Mouse (Mus musculus) hindbrain, postnatal 0 days (tissue): Measurements from ENCODE around the gene Pik3r1. TPM values are rescaled to one million over a fixed set of nuclear protein-coding genes. Genes with fewer than 3 reads are reported as not detected.

Experiments used
- ATAC-seq: fragments of 200-750 bp; cut with Nextera tagmentation; 2 replicates; pipeline ENCODE4 v1.8.0; 2017; ENCODE audit warnings: mild to moderate bottlenecking, moderate TSS enrichment, moderate library complexity
- DNase-seq: peaks from one replicate; pipeline ENCODE4 v3.0.0-alpha.2; 2015; ENCODE audit warnings: low spot score
- H3K27ac ChIP-seq: fragments of 300-500 bp; sonication (generic); 2 replicates; pipeline ENCODE4 v1.5.1; 2014; ENCODE audit warnings: mild to moderate bottlenecking
- H3K27me3 ChIP-seq: fragments of 300-500 bp; sonication (generic); 2 replicates; pipeline ENCODE4 v1.6.1; 2014; ENCODE audit warnings: low read length, mixed read lengths; ENCODE audit not compliant: insufficient read depth
- H3K36me3 ChIP-seq: fragments of 300-500 bp; sonication (generic); 2 replicates; pipeline ENCODE4 v1.6.1; 2014; ENCODE audit warnings: low read length, mixed read lengths; ENCODE audit not compliant: insufficient read depth
- H3K4me1 ChIP-seq: fragments of 300-500 bp; sonication (generic); 2 replicates; pipeline ENCODE4 v1.6.1; 2014; ENCODE audit warnings: antibody characterized with exemption, low read length, mixed read lengths; ENCODE audit not compliant: insufficient read depth
- H3K4me2 ChIP-seq: fragments of 300-500 bp; sonication (generic); 2 replicates; pipeline ENCODE4 v1.6.1; 2014; ENCODE audit warnings: low read depth, mild to moderate bottlenecking, low read length, moderate library complexity, mixed read lengths
- H3K4me3 ChIP-seq: fragments of 300-500 bp; sonication (generic); 2 replicates; pipeline ENCODE4 v1.5.1; 2014; ENCODE audit warnings: low read length
- H3K9ac ChIP-seq: fragments of 300-500 bp; sonication (generic); replicated peaks from 2 replicates; pipeline ENCODE4 v1.6.1; 2014; ENCODE audit warnings: mild to moderate bottlenecking, low read length, moderate library complexity, mixed read lengths
- H3K9me3 ChIP-seq: fragments of 300-500 bp; sonication (generic); 2 replicates; pipeline ENCODE4 v1.6.1; 2016; ENCODE audit warnings: low read length, mixed read lengths
- CTCF ChIP-seq: IDR thresholded peaks from 2 replicates; pipeline ENCODE4 v1.5.1; 2016; ENCODE audit warnings: antibody characterized with exemption, control low read depth, low read depth
- WGBS: fragments of 180-500 bp; shearing (Covaris S2); extraction: QIAGEN DNeasy Blood & Tissue Kit; methylation state at CpG from one replicate; pipeline ENCODE4 v1.1.7; 2014; 5-methylcytosine and 5-hydroxymethylcytosine counted together
- polyA plus RNA-seq: library from polyadenylated mRNA; unstranded; fragments of >200 nt; fragmentation: Nextera tagmentation; extraction: Ambion mirVana; gene quantifications from 2 replicates; pipeline ENCODE4 v1.2.1, GENCODE M21; 2015
- total RNA-seq: library from RNA; depleted of rRNA; stranded (reverse); fragments of >200 nt; gene quantifications from 2 replicates; pipeline ENCODE4 v1.2.3, GENCODE M21; 2014

The Pik3r1 gene
- total and polyA plus RNA-seq, 2 experiments from 2014 or later = 58.1 to 95.6 TPM

- Histone ChIP-seq H3K4me3 (no peak overlapping the region), H3K27me3 (no peaks in the 10 kb centered on the region), H3K4me1 (peaks cover 6% of the 10 kb centered on the region; the same call in 1 of the 2 replicates), H3K9me3 (no peaks in the 10 kb centered on the region), H3K27ac (no peak overlapping the region), H3K36me3 (peaks cover 9% of the 10 kb centered on the region), H3K4me2 (no peak overlapping the region), H3K9ac (no peak overlapping the region)
- DNase-seq (peak; percentile 96), ATAC-seq (no peak)
- WGBS = 3% methylated on average over 7 of the region's 7 CpGs
- peak; percentile 87 for TF ChIP-seq CTCF
Measured at GRCm38 (mm10) chr13:101695876-101696275, 72.1 kb downstream of the Pik3r1 start.

- H3K4me3 ChIP-seq = peak overlapping the region; percentile 68
- DNase-seq (peak; percentile 50), ATAC-seq (peak; percentile 30)
- H3K9me3 ChIP-seq = no peaks in the 10 kb centered on the region
- WGBS = 2% methylated on average over 48 of the region's 48 CpGs
- H3K9ac ChIP-seq = peak overlapping the region; percentile 78
- no peaks in the 10 kb centered on the region for H3K27me3 ChIP-seq
- H3K4me2 ChIP-seq = peak overlapping the region; percentile 98
- no peak for TF ChIP-seq CTCF
- H3K4me1 ChIP-seq = peaks cover 11% of the 10 kb centered on the region; the same call in 1 of the 2 replicates
- H3K36me3 ChIP-seq = peaks cover 3% of the 10 kb centered on the region; the same call in 1 of the 2 replicates
- peak overlapping the region; percentile 90 for H3K27ac ChIP-seq
Measured at GRCm38 (mm10) chr13:101694496-101695251, 73.3 kb downstream of the Pik3r1 start.

DNA sequence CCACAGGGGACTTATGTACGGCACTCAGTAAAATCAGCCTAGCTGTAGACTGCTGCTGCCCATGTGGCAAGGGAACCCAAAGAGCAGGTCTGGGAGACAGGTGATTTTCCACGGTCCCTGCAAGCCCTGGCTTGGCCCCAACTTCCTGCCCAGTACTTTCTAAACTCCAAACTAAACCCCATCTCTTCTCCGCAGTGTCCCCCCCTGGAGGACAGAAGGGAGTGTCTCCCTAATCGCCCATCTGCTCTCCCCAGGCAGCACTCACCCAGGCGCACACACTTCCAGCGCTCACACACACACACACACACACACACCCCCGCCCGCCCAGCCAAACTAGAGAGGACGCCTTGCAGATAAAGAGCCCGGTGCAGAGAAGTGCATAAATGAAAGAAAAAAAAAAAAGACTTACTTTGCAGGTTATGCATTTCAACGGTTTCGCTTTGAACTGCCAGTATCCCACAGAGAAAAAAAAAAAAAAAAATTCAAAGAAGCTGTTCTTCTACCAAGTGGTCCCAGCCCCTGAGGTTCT lies 74.0 kb downstream of the Pik3r1 start:
- 2% methylated on average over 12 of the region's 12 CpGs for WGBS
- peaks cover under 1% of the 10 kb centered on the region for H3K36me3 ChIP-seq

GRCm38 (mm10) chr13:101692866-101693691 lies 74.9 kb downstream of the Pik3r1 start:
- peak overlapping the region; percentile 98 for H3K4me2 ChIP-seq
- DNase-seq (peak; percentile 39), ATAC-seq (peak; percentile 19)
- peak overlapping the region; percentile 78 for H3K9ac ChIP-seq
- H3K9me3 ChIP-seq = no peaks in the 10 kb centered on the region
- no peaks in the 10 kb centered on the region for H3K27me3 ChIP-seq
- peaks cover 11% of the 10 kb centered on the region; the same call in 1 of the 2 replicates for H3K4me1 ChIP-seq
- H3K36me3 ChIP-seq = no peaks in the 10 kb centered on the region; the same call in 1 of the 2 replicates
- H3K4me3 ChIP-seq = peak overlapping the region; percentile 68
- WGBS = 38% methylated on average over 7 of the region's 7 CpGs
- no peak for TF ChIP-seq CTCF
- H3K27ac ChIP-seq = peak overlapping the region; percentile 90

More for the DNA sequence above, 74.0 kb downstream of the Pik3r1 start:
- peak; percentile 38 for TF ChIP-seq CTCF
- peak; percentile 62 for DNase-seq
- ATAC-seq = peak; percentile 46; the same call in 1 of the 2 replicates
- Histone ChIP-seq H3K4me3 (peak overlapping the region; percentile 68), H3K9me3 (no peaks in the 10 kb centered on the region), H3K4me2 (peak overlapping the region; percentile 98), H3K27ac (peak overlapping the region; percentile 90), H3K9ac (peak overlapping the region; percentile 78), H3K27me3 (no peaks in the 10 kb centered on the region), H3K4me1 (peaks cover 11% of the 10 kb centered on the region; the same call in 1 of the 2 replicates)

GRCm38 (mm10) chr13:101692239-101692784 lies 75.7 kb downstream of the Pik3r1 start:
- TF ChIP-seq CTCF = no peak
- no peaks in the 10 kb centered on the region for H3K27me3 ChIP-seq
- H3K36me3 ChIP-seq = peaks cover 6% of the 10 kb centered on the region; the same call in 1 of the 2 replicates
- peak overlapping the region; percentile 78 for H3K9ac ChIP-seq
- no peaks in the 10 kb centered on the region for H3K9me3 ChIP-seq
- H3K4me1 ChIP-seq = peaks cover 11% of the 10 kb centered on the region; the same call in 1 of the 2 replicates
- 15% methylated on average over 17 of the region's 17 CpGs for WGBS
- H3K4me3 ChIP-seq = peak overlapping the region; percentile 68
- peak overlapping the region; percentile 90 for H3K27ac ChIP-seq
- peak overlapping the region; percentile 98 for H3K4me2 ChIP-seq
- peak; percentile 87 for DNase-seq
- peak; percentile 93 for ATAC-seq

DNA sequence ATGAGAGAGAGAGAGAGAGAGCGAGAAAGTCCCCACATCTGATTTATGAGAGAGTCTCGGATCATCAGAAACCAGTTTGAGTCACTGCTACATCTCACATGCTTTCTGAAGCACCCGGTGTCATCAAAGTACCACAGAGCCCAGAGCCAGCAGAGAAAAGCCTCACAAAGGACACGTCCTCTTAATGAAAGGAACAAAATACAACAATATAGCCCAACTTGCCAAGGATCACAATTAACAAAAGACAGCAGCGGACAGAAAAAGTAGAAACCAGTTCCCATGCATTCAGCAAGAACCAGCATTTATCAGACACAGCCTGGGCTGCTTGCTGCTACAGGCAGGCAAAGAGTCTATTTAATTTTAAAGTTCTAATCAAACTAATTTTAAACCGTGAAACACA lies 76.3 kb downstream of the Pik3r1 start:
- no peak for DNase-seq
- 11% methylated on average over 6 of the region's 6 CpGs for WGBS
- Histone ChIP-seq H3K9ac (peak overlapping the region; percentile 78), H3K36me3 (peaks cover 12% of the 10 kb centered on the region; the same call in 1 of the 2 replicates), H3K9me3 (no peaks in the 10 kb centered on the region), H3K4me1 (peaks cover 11% of the 10 kb centered on the region; the same call in 1 of the 2 replicates), H3K27me3 (no peaks in the 10 kb centered on the region), H3K4me2 (peak overlapping the region; percentile 98), H3K4me3 (peak overlapping the region; percentile 68), H3K27ac (peak overlapping the region; percentile 90)
- ATAC-seq = no peak
- no peak for TF ChIP-seq CTCF
